Mouse (Mus musculus): ENCODE data around the gene Dock11. TPM values are rescaled to one million over a fixed set of nuclear protein-coding genes. Genes with fewer than 3 reads are reported as not detected.

The Dock11 gene
- polyA plus RNA-seq, 1 experiment from 2014 or later: 9.4 TPM

DNA sequence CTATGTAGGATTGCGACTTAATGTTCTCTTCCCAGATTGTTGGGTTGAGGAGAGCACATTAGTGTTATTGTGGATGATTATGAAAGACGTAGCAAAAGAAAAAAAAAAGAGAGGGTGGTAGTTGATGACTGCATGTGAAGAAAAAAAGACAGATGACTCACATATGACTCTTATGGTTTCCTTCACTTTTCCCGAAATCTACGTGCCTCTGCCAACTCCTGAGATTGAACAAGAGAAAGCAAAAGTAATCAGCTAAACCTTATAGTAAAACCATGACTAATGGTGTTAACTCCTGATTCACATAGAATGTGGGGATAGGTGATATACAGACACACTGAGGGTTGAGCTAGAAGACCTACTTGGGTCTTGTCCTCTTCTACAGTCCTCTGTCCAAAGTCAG lies 226.5 kb downstream of the Dock11 start:
- peaks cover 4% of the 10 kb centered on the region; the same call in 1 of the 2 replicates for H3K27me3 ChIP-seq
- no peaks in the 10 kb centered on the region for H3K4me1 ChIP-seq
- no peak overlapping the region for H3K27ac ChIP-seq
- H3K36me3 ChIP-seq: no peaks in the 10 kb centered on the region
- H3K9me3 ChIP-seq: no peaks in the 10 kb centered on the region
- no peak for ATAC-seq (ENCODE audit: insufficient number of reproducible peaks, insufficient read depth, low FRiP score, low TSS enrichment, low read depth)
- 76% methylated on average over 4 of the region's 4 CpGs for WGBS
- H3K4me3 ChIP-seq: no peak overlapping the region
- H3K4me2 ChIP-seq: no peak overlapping the region
- no peak overlapping the region for H3K9ac ChIP-seq

Other genes with a start within 250 kb of the Dock11 start
- 9.7 and 12.1 TPM in 2 replicates for gene Il13ra1, start 223.3 kb downstream of the Dock11 start, polyA plus RNA-seq (2015; fragmentation: Nextera tagmentation; extraction: Ambion mirVana)